Mouse (Mus musculus): Measurements from ENCODE around the gene Parp3. TPM values are rescaled to one million over a fixed set of nuclear protein-coding genes. Genes with fewer than 3 reads are reported as not detected.

Parp3 gene
- total RNA-seq, 2 experiments from 2014 or later, result 51.6 to 55.7 TPM

GRCm38 (mm10) chr9:106457163-106457559 lies 19.6 kb downstream of the Parp3 start:
- DNase-seq, result no peak

- peak; percentile 52 for DNase-seq
These were observed 20.2 kb downstream of the Parp3 start for GRCm38 (mm10) chr9:106456325-106457162.

GRCm38 (mm10) chr9:106454888-106455681 lies 21.7 kb downstream of the Parp3 start:
- no peak for DNase-seq

GRCm38 (mm10) chr9:106454071-106454761 lies 22.5 kb downstream of the Parp3 start:
- no peak for DNase-seq

GRCm38 (mm10) chr9:106453271-106454070 lies 23.3 kb downstream of the Parp3 start, which contains the start of gene Pcbp4:
Gene Pcbp4, plus strand, starts transcription at chr9:106453291.
- peak; percentile 63 for DNase-seq

- no peak for DNase-seq
These were observed 23.9 kb downstream of the Parp3 start for GRCm38 (mm10) chr9:106452821-106453220.

- DNase-seq, result no peak
These were observed 24.4 kb downstream of the Parp3 start for GRCm38 (mm10) chr9:106452351-106452750.

- DNase-seq, result no peak
These were observed 24.9 kb downstream of the Parp3 start for GRCm38 (mm10) chr9:106451899-106452298.

GRCm38 (mm10) chr9:106451298-106451697 lies 25.5 kb downstream of the Parp3 start:
- no peak for DNase-seq

GRCm38 (mm10) chr9:106450661-106451060 lies 26.1 kb downstream of the Parp3 start:
- DNase-seq, result peak; percentile 58

- DNase-seq, result no peak
These were observed 26.8 kb downstream of the Parp3 start for GRCm38 (mm10) chr9:106449947-106450346.

GRCm38 (mm10) chr9:106448498-106449031 lies 28.2 kb downstream of the Parp3 start:
- peak; percentile 82 for DNase-seq

- no peak for DNase-seq
These were observed 28.8 kb downstream of the Parp3 start for GRCm38 (mm10) chr9:106447951-106448350.

GRCm38 (mm10) chr9:106447348-106447747 lies 29.4 kb downstream of the Parp3 start, which contains the start of the genes Abhd14b and Abhd14a:
Gene Abhd14b, plus strand, starts transcription at chr9:106447459.
Gene Abhd14a, minus strand, starts transcription at chr9:106447678.
- DNase-seq, result peak; percentile 93

- DNase-seq, result no peak
These were observed 31.9 kb downstream of the Parp3 start for GRCm38 (mm10) chr9:106444836-106445235.

- DNase-seq, result no peak
These were observed 34.1 kb downstream of the Parp3 start for GRCm38 (mm10) chr9:106442680-106443079.

GRCm38 (mm10) chr9:106436566-106436965 lies 40.2 kb downstream of the Parp3 start:
- no peak for DNase-seq

- no peak for DNase-seq
These were observed 43.4 kb downstream of the Parp3 start for GRCm38 (mm10) chr9:106433389-106433788.

GRCm38 (mm10) chr9:106430015-106430264 lies 46.8 kb downstream of the Parp3 start:
- no peak for DNase-seq

- peak; percentile 93 for DNase-seq
These were observed 47.3 kb downstream of the Parp3 start, which contains the start of gene Rpl29 for GRCm38 (mm10) chr9:106429221-106430014. Gene Rpl29, plus strand, starts transcription at chr9:106429454.
